Mouse (Mus musculus): ENCODE results near the gene Myo1b.

Gene Myo1b

DNA sequence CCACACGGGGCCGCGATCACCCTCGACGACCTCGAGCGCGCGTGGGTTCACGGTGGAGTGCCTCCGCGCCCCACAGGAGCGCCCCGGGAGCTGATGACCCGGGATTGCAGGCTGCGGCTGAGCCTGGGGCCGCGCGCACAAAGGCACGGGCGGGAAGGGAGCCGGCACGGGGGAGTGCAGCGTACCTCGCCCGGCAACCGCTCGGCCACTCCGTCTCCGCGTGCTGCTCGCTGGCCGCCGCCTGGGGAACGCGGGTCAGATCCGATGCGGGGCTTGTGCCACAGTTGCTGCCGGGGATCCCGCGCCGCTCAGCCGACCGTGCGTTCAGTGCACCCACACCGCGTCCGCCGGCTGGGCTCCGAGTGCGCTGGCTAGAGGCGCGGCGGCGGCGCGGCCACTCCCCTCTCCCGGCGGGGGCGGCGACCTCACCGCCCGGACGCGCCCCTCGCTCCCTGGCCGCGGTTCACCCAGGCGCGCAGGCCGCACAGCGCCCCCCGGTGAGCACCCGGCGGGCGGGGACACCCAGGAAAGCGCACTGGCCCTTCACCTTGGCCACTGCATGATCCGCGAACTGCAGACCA, at the start of gene Myo1b:
TSS of gene Myo1b (minus strand) at position 496 of the 581 bp plus-strand sequence.
- DNase-seq, result peak; percentile 47

DNA sequence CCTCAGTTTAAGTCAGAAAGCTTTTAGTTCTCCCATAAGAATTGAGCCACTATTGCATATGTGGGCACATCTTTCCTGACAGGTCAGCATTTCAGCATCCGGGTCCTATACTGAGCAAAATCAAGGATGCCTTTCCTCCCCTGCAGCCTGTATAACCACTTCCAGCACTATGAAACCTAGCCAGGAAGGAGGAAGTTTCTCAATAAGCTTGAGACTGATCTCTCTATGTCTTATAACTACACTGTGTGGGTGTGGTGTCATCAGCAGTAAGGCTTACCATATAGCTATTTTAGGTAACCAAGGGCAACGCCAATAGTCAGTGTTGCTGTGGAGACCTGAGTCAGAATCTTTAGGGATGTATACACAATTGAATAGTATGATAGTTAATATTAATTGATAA, 48.8 kb upstream of the Myo1b start:
- no peak for DNase-seq

DNA sequence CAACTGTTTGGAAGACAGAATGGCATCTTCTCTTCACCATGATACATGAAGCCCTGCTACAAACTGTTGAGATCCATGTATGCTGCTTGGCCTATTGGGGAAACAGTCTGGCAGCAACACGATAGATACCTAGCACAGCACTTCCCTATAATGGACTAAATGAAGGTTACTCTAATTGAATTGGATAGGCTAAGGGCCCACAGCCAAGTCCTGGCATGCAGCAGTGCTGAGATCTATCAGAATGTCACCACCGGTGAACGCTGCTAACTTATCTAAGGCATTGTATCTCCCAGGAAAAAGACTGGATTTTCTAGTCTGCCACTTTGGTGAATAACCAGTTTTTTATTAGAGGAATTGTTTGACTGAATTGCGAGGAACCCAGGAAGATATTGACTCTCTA, 31.2 kb upstream of the Myo1b start:
- no peak for DNase-seq

DNA sequence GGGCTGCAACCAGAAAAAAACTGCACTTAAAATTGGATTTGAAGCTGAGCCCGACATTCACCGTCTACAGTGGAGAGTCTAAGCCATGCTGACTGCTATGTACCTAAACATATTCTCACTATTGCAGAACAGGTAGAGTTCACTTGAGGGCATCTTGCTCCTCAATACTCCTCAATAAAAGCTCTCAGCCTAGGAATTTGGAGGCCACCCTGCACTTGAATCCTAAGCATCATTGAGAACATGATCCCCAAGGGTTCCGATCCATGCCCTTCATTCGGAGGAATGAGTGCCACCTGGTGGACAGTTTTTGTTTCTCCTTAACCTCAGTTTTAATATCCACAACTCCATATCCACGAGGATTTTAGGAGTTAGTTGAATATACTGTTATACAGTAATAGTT, 28.9 kb upstream of the Myo1b start:
- peak; percentile 51 for DNase-seq

DNA sequence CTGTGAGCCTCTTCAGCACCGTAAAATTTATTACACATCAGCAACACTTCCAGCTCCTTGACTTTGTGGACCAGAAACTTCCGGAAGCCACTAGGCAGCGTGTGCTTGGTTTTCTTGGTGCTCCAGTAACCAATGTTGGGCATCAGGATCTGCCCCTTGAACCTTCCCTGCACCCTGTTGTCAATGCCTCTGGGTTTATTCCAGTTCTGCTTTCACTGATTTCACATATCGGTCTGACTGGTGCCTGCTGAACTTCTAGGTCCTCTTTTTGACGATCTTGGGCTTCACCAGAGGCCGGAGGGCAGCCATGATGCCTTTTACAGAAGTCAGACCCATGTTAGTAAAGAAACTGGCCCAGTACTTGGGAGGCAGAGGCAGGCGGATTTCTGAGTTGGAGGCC, 22.5 kb upstream of the Myo1b start:
- DNase-seq, result no peak

DNA sequence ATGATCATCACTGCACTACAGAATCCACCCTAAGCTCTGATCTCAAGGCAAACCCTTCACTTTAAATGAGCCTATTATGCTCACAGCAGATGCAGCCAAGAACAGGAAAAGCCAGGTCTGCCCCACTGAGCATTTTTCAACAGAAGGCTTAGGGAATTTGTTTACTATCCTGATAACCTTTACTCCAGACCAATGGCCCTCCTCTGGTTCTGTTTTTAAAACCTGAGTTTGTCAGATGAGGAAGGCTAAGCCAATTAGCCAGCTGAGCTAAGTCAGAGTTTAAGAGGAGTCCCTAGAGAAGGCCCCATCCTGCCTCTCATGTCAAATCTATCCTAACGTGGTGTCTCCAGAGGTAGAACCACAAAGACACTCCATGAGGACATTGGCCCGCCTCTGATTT, 19.1 kb upstream of the Myo1b start:
- no peak for DNase-seq

DNA sequence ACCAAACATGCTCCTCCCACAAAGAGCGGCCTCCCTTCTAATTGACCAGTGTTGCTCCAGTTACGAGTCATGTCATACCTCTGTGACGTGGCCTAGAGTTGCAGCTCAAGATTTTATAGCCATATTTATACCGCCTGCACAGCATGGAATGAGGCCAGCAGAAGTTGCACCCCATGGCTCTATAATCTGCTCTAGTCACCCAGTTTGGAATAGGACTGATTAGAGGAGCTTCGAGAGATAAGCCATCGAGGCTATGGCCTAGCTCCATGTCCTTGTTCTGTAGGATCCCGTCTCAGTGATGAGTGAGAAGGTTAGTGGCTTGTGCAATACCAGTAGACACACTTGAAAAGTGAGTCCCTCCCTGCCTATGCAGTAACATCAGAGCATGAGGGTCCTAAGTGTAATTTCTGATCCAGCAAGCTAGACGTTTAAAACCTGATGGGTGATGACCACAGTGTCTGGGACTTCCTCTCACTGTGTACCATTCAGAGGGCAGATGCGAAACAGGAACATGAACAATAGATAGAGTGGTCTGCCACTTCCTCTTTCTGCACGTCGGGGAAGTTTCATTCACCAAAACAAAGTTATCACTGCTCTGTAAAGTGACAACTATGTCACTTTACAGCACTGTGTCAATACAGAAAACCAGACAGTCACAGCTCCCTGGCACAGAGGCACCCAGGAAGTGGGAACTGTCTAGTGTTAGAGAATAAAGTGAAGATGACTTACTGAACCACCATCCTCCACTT, 18.5 kb upstream of the Myo1b start:
- no peak for DNase-seq

DNA sequence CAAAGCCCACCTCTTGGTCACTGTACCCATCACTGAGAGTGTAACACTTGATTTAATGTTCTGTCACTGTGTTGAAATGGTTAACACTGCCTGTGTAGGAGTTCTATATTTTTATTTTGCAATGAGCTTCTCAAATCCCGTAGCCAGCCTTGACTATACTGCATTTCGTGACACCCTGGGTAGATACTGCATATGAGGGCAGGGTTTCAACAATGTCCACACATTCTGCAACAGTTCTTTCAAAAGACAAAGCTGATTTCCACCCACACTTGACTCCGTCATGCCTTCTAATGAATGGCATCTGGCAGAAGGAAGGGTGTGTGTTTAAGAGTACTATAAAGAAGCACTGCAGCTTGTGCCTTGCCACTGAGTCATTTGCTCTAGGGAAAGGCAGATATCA, 17.0 kb upstream of the Myo1b start:
- DNase-seq, result no peak

DNA sequence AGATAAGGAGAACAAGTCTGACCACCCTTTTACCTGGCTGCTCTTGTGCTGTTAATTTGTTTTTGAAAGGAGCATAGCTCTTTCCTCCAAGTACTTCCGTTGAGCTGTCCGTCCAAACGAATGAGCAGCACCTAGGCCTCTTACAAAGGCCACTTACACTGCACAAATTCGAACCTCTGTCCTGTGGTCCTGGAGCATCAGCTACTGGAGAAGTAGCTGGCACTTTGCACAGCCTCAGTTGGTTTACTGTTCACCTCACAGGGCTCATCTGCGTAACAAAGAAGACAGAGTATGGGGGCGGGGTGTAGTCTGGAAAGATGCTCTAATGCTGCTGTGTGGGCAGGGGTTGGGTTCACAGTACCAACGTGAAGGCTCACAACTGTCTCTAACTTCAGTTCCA, 15.7 kb upstream of the Myo1b start:
- no peak for DNase-seq

DNA sequence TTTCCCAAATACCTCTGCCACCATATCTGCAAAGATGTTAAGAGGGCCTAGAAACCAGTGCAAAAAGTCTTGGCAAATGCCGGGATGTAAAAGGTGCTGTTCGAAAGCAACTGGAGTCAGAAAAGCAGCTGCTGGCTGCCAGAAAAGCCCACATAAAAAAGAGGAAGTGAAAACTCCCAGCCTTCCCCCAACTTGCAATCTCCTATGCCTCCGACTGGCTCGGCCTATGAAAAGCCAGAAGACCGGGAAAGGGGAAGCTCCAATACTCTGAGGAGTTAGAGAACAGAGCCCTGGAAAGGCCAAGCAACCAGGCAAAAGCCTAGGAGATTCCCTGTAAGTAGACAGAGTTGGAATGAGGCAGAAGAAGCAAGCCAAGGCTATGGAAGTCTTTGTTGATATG, 14.7 kb upstream of the Myo1b start:
- no peak for DNase-seq

DNA sequence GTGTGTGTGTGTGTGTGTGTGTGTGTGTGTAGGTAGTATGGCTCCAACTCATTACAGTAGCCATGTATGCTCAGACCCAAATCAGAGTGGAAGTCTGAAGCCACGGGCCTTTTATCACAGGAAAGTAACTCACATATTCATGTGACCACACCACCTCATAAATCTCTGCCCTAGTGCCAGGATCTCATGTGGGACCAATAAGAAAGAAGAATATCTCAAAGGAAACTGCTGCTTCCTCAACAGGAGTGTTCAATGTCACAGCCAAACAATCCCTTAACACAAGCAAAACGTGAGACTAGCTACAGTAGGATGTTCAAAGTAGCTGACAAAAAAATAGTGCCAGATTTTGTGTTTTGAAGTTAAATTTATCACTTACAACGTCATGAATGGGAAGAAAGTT, 13.7 kb upstream of the Myo1b start:
- no peak for DNase-seq

DNA sequence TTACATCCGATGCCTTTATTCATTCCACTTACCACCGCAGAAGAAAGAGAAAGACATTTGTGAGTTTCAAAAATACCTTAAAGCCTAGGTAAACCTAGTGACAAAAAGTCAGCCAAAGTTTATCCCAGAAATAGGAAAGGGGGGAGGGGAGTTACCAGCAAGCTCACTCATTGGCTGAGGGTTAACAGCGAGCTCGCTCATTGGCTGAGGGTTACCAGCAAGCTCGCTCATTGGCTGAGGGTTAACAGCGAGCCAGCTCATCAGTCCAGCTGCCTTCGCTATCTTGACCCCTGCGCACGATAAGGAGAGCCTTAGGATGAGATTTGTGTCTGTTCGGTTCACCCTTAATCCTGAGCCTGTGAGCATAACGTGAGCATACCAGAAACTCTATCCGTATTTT, 6.9 kb upstream of the Myo1b start:
- no peak for DNase-seq

DNA sequence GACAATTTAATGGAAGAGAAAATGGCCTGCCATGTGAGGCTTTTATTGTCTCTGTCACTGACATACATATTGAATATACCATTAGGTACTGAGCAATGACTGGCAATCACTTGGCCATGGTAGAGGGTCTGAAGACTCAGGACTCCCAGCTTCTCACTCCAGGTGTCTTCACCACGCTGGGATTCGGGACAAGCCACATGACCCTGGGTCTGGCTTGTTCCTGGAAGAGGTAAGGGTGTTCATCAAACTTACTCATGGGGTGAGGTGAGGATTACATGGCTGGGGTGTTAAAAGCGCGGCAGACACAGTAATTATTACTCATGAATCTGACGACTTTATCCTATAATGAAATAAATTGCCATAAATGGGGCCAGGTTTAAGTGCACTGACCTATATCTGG, 405 bp upstream of the Myo1b start:
- DNase-seq, result no peak

DNA sequence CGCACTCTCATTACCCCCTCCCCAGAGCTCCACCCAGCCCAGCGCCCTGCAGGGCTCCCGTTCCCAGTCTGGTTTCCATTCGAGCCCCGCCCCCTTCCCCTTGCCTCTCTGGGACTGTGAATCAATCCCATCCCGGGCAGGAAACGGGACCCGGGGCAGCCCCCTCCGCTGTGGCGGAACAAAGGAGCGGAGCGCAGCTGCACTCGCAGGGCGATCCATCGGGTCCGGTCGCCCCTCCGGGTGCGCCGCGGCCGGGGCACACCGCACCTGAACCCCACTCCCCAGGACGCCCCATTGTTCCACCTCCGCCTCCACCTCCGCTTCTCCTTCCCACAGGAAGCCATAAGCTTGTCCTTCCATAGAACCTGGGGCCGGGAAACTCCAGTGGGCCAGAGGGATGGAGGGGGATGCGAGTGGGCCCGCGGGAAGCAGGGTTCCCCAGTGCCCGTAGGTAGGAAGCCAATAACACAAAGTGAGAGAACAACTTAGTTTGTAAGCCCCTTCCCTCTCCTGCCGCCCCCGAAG, 758 bp downstream of the Myo1b start:
- peak; percentile 50 for DNase-seq

DNA sequence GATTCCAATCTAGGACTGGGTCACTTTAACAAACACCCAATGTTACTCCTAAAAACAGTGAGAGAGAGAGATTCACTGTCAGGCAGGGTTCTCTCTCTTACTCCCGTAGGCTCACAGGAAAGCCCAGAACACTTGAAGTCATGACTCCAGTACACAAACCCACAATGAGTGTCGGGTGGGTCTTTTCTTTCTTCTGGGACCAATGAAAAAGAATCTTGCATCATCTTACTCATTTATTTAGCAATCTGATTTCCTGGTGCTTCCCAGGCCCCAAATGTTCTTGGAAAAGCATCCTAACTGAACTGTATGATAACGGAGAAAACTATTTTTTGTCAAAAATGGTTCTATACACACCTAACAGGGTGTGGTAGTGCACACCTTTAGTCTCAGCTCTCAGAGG, 1.8 kb downstream of the Myo1b start:
- DNase-seq, result no peak

DNA sequence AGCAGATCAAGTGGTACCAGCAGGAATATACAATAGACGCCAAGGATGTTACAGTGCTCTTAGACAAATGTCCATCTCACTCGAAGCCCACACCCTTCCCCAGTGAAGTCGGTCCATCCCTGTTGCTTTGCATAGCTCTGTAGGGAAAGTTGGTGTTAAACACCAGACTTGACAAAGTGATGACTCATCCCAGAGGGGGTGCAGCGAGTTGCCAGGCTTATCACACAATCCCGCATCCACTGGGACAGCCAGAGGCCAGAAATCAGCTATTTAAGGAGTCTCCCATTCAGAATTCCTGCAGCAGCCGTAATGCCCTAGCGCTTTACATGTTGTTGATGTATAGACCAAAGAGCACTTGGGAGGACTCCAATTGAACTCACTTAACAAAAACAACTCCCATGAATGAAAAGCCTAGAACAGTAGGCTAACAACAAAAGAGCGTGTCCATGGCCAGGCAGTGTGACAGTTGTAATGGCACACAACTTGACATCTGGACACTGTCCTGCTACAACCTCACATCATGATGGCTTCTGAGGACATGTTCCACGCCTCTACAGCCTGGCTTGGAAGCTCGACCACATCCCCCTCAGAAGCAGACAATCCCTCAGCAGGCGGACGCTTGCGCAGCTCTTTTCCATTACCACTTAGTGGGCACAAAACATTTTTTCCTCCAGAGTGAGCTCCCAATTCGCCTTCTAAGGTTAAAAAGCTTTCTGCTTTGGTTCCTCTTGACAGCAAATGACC, 2.6 kb downstream of the Myo1b start:
- DNase-seq, result peak; percentile 23

DNA sequence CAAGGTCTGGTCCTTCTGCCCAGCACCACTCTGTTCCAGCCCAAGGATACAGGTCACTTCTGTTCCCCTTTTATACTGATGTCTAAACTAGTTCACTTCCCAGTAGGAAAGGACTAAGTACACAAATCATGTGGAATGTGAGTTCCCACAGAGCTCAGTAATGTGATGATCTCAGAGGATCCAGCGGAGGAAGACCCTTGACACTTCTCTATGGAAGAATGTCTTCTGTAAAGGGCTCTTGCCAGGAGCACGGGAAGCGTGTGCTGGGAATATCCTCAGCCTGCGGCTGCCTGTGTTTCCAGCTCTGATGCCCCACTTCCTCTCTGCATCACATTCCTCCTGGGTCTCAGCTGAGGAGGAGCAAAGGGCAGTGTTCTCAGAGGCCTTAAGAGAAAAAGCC, 4.5 kb downstream of the Myo1b start:
- DNase-seq, result no peak

DNA sequence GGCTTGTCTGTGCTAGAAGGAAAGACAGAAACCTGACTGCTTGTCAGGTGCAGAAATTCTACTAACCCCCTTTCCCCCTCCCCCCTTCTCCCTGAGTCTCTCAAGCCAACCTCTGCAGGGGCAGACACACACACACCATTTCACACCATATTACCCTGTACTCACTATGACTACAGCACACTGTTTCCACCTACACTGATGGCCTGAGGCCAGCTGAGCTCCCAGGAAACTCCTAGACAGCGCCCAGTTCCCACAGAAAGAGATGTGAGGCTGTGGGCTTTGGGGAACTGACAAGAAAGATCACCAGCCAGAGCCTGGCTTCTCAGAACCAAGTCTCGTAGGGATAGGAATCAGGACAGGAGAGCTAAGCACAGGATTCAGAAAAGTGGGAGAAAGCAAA, 6.7 kb downstream of the Myo1b start:
- DNase-seq, result peak; percentile 48

DNA sequence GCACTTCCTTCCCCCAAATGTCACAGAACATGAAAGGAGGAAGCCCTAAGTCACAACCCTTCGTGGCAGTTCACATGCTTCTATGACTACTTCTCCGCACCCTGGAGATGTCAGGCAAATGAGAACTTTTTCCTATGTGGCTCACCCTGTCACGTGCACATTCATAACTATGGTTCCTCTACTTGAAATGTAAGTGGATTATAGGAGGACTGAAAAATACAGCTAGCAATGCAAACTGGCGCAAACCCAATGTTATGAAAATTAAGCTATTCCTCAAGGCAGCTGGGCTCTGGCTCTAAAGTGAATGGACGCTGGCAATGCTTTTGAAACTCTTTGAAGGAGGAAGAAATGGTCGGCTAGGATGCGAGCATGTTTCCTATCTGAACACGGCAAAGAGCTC, 8.1 kb downstream of the Myo1b start:
- DNase-seq, result no peak

DNA sequence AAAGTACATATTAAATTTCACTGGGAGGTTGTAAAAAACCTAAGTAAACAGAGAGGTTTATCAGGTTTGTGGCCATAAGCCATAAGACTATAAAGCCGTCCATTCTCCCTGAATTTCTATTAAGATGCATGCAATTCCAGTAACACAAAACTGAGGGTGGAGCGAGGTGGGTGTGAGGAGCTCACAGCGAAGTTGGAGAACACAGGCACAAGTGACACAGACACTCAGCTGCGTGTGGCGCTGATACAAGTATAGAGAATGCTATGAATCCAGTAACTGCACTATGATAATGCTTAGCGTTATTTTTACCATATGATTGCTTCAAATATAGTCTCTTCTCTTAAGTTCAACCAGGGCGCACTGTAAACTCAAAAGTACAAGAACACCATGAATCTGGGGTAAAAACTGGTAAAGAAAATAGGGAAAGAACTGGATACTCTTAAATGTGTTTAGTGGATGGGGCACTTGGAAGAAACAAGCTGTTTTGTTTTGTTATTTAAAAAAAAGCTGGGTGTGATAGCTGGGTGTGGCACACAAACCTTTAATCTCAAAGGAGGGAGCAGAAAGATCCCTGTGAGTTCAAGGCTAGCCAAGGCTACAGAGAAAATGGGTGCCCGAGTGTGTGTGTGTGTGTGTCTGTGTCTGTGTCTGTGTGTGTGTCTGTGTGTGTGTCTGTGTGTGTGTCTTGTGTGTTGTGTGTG, 9.5 kb downstream of the Myo1b start:
- DNase-seq, result no peak

DNA sequence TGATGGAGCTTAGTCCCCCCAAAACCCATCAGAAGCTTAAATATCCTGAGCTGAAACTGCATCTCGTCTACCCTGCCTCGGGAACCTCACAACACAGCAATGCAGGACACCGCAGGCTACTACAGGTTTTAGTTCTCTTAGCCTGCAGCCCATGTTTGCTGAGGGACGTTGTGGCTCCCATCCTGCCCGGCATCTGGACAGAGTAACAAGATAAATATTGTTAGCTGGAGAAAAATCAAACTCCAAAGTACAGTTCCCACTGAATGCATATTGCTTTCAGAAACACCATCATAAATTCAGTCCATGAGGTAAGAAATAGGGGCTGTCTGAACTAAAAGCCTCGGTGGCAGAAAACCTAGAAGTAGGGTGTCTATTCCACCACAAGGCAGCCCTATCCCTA, 10.8 kb downstream of the Myo1b start:
- no peak for DNase-seq

DNA sequence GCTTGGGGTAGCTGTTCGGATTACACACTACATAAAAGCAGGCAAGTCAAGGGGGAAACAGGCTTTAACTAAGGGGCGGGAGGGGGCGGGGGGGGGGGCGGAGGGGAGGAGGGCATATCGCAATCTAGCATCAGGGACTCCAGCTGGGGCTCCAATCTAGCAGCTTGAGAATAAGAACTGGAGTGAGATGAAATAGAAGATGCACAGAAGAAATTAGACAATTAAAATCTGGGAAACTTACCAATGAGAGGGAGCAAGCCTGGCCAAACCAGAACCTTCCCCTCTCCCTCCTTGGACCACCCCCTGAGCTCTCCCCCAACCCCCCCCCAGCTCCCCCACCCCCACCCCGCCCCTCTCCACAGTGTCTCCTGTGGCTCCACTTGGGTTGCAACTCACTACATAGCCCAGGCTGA, 18.7 kb downstream of the Myo1b start:
- DNase-seq, result no peak

DNA sequence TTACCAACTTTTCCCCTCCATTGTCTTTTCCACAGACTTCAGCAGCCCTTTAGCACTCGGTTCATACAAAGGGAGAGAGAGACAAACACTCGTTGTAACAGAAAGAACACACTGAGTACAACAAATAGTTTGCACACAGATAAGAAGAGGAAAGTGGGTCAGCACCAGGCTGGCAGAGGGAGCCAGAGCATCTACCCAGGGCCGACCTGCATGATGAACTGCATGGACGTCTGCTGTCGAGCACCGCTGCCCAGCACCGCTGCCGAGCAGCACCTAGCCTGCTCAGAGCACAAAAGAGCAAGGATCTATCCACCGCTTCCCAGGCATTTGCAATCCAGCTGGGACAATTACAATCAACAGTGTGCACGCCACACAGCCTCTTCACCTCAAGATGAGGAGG, 19.9 kb downstream of the Myo1b start:
- DNase-seq, result no peak

DNA sequence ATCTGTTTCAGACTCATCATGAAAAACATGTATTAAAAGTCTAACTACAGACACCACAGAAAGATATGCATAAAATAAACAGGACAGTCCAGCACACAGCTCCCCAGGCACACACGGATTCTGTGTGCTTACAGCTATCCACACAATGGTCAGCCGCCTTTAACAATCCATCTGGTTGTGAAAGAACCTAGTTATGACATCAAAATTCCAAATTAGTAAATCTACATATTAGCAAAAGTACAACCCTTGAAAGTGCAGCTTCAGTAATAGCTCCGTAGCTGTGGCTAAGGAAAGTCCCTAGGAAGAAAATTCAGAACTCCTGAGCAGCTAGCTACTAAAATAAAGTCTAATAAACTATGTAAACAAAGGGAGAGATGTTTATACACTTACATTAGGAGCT, 21.1 kb downstream of the Myo1b start:
- DNase-seq, result no peak
